Mouse (Mus musculus): ENCODE measurements around the gene Trpc7.

DNA sequence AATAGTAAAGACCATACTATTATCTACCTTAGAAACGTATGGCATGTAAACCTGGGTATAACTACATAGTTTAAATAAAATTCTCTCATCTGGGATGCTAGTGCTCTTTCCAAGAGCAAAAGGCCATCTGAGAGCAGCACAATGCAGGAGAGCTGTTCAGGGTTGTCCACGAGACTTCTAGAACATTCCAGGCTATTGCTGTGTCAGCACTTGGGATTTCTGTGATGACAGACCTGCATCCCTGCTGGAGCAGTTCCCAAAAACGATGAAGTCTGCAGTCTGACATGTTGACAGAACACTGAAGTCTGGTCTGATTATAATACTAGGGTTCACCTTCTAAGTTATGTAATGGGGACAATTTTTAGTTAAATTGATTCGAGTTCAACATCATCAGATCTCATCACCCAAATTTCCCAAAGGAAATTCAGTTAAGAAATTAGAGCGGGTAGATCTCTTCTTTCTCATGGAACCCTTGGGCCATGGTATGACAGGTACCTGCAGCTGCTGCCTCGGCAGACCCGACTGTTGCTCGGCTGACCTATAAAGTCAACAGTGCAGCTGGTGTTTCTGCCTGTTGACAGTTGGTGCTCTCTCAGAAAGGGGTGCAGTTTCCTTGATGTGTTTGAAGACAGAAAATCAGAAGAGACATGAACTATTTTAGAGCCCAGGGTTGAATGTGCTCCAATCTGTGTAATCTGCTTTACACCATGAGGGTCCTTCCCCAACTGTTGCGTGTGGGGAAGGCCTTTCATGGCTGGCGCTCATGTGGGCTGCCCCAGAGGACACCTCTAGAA, 148.9 kb downstream of the Trpc7 start:
- TF ChIP-seq MAFK (IDR thresholded peaks at IDR 0.05; ENCODE audit: insufficient read depth, low read depth, low read length), result peak; percentile 63
- no peak for TF ChIP-seq HCFC1 (IDR thresholded peaks at IDR 0.05; ENCODE audit: borderline replicate concordance, insufficient read depth, low read length)
- no peak for TF ChIP-seq CHD2 (IDR thresholded peaks at IDR 0.05; ENCODE audit: low read depth, low read length)

Measured in ES-E14 (cell line).